Mouse (Mus musculus) embryo, embryonic 9.5 days (tissue): ENCODE measurements around the gene Galnt17.

Source experiments
- DNase-seq: peaks from one replicate; pipeline ENCODE4 v3.0.0-alpha.2; 2017; ENCODE audit errors: extremely low spot score

Gene Galnt17

DNA sequence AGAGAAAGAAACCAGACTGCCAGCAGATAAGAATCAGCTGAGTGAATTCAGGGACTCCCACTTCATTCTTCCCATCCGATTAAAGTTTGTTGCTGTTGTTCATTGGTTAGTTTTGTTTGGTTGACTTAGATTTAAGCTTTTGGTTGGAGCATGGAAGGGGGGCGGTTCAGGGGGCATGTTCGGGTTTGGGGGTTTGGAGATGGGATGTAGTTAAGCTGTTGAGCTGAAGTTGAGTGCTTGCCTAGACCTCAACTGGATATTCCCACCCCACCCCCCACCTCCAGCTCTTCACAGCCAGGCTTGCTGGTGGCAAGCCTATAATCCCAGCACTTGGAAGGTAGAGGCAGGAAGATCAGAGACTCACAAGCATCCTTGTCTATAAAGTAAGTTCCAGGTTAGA, at the start of gene Galnt17:
TSS of gene Galnt17 (minus strand) at position 101 of the 400 bp plus-strand sequence.
- no peak for DNase-seq

DNA sequence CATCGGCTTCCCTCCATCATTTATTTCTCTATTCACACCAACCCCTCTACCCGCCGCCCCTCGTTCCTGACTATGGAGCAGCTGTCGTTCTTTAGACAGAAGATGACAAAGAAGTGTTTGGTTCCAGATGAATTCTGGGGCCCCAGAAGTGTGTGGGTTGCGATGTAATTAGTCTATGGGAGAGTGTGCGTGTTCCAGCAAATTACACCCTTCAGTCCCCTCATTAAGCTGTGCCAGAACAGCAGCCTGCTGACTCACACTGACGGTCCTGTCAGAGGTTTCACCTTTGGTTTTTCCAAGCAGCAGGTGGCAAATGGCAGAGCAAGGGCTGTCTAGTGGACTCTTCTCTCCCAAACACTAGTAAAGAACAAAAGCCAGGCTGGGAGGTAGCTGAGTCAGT, 26.2 kb upstream of the Galnt17 start:
- no peak for DNase-seq

DNA sequence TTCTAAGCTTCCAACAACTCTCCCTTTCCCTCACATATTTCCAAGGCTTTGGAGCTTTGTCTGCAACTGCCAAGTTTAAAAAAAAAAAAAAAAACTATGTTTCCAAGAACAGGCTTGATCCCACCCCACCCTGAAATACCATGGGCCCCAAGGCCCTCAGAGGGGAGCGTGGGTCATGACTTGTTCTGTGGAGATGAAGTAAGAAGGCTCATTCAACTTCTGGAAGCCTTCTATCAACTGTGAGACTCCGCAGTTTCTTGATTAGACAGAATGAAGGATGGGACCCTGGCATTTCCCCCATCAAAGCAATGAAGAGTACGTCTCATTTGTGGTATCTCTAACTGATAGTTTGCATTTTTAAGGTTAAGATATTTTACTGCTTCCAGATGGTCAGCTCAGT, 13.0 kb upstream of the Galnt17 start:
- no peak for DNase-seq

DNA sequence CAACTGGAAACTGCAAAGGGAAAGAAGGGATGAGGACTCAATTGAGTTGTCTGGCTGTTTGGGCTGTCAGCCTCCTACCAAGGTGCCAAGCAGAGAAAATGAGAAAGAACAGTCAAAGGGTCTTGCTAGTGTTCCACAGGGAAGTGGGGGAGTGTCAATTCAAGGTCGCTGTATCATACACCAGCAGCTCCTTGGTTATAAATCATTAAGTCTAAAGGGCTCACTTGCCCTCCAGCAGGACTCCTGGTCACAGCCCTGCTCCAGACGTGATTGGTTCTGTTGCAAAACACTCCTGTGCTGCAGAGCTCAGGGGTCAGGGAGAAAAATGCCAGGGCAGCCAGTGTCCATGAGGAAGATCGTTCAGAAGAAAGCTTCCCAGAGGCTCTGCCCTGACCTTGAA, 11.3 kb upstream of the Galnt17 start:
- DNase-seq = no peak

DNA sequence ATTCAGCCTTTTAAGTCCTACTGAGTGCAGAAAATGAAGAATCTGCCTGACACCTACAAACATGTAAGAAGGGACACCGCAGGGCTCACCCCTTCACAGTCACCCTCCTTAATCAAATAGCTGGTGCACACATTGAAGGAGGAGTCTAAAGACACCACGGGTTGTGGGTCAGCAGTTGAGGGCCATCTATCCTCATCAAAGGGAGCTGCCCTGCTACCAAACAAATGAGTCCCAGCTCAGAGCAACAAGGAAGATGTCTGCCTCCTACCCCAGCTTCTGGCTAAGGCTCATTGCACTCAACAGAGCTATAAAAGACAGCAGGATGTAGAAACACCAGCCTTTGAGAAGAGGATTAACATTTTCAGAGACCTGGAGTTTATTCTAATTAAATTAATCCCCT, 10.8 kb upstream of the Galnt17 start:
- DNase-seq = no peak

DNA sequence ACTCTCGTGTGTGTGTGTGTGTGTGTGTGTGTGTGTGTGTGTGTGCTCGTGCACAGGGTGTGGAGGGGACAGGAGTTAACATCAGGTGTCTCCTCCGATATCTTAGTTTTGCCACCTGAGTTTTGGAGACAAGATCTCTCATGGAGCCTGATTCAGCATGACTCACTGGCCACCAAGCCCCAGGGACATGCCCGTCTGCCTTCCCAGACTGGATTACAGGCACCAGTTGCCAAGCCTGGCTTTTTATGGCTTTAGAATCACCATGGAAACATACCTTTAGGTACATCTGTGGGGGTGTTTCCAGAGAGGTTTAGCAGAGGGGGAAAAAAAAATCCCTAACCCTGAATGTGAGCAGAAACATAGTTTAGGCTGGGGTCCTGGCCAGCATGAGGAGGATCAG, 6.7 kb upstream of the Galnt17 start:
- DNase-seq = no peak

DNA sequence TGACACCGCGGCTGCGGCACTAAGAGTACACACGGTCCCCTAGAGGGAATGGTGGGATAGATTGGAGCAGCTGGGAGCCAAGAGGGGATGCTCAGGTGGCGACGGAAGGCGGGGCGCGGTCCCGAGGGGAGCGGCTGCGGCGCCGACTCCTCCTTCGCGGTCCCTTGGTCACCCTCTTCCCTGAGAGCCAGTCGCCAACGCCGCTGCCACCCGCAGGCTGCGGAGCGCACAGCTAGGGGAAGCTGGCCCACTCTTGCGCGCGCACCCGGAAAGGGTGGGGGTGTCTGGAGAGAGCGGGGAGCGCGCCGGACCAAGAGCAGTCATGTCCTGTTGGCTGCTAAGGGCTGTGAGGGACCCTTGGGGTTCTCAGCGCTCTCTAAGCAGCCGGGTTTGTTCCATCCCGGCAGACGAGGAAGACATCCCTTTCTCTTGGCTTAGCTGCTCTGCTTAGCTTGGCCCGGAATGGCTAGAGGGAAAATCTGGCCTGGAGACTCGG, 593 bp downstream of the Galnt17 start:
- DNase-seq = peak; percentile 85

DNA sequence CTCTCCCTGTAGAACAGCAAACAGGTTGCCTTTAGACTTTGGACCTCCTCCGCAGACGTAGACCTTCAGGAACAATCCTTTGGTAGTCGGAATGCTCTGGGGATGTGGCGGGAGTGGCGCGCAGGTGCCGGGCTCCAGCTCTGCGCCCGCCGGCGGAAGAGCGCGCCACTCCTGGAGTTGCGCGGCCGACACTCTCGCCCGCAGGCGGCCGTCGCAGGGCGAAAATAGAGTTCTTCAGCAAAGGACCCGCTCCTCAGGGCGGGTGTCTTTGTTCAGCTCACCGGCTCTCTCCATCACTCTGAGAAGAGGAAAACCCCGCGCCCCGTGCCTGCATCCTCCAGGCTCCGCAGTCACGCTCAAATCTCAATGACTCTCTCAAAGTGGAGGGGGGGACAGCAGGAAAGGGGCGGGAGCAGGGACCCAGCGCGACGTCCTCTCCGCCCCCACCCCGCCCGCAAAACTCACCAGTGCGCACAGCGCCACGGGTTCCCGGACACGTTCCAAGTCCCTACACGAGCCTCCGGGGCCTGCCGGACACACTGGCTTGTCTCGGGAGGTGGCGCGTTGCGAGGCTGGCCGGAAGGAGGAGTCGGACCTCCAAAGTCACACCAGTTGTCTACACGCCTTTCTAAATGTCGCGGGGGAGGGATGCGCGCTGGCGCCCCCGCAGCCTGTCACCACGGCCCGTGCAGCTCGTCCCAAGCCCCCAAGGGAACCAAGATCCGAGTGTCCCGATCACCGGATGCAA, 1.2 kb downstream of the Galnt17 start:
- DNase-seq = no peak

DNA sequence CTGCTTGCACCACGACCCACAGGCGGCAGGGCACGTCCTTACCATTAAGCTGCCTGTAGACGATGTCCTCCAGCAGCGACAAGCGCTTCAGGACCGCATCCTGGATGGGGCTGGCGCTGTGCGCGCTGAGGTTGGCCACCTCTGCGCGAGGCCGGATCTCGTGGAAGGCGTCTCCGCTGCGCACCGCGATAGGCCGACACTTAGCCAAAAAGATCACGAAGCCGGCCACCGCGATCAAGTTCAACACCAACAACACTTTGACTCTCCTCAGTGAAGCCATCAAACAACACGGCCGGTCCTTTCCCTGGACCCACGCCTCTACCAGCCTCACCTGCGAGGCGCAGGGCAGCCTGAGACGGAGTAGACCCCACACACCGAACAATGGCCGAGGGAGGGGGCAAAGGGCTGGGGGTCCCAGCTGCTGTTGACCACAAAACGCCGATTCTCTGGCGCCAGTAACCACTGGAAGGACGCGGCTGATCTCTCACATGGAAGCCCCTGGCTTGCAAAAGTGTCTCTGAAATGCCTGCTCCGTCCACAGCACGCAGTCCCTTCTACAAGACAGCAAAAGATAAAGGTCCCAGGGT, 1.9 kb downstream of the Galnt17 start:
- DNase-seq = peak; percentile 42

DNA sequence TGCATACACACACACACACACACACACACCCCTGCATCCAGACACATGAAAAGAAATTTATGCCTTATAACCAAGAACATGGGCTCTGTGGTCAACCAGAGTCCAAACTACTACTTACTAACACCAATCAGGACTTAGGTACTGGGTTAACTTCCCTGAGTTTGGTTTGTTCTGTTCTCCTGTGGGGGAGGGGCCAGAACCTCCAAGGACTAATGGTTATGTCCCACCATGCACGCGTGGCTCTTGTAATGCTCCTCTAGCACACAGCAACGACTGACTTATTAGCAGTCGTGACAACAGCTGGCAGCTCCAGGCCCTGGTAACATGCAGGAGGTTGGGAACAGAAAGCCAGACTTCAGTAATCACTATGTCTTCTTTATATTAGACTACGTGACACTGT, 3.1 kb downstream of the Galnt17 start:
- DNase-seq = no peak

DNA sequence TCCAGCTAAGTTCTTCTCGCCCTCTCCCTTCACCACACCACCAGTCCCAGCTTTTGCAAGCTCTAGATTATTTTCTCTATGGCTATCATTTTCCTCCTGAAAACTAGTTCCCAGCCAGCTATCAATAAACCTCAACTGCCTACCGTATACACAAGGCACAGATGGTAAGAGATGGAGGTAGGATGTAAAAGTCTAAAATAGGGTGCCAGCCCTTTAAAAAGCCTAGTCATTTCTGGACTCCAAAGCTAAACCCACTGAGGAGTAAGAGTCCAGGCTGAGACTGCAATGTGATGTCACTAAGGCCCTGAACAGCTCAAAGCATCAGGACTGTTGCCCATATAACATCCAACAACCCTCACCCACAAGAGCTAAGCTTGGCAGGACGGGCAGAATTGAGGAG, 6.8 kb downstream of the Galnt17 start:
- DNase-seq = no peak

DNA sequence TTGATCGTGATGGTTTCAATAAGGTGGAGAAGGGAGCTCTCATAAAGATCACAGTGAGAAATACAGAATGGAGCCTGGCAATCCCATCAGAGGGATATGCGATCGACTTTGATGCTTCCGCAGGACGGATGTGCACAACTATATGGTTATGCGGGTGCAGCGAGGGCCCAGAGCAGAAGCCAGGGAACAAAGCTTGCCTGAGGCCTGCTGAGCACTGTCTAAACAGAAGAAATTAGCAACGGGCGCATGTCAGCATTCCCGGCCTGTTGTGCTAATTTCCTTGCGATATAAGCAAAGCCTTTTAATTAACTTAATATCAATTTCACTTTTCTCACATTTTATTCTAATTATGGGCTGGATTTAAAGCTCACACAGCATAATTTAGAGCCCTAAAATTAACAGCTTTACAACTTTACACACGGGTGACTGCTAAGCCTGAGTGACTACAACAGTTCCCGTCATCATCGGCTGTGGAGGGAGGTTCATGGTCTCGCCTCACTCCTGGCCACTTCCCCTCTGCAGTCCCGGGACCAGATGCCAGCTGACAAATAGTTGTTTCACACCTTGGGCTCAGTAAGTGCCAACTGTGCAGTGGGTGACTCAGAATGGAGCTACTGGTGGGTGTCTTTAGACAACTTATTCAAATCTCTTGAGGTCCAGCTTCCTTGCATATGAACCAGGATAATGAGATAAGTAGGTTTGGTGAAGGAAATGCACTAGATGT, 14.4 kb downstream of the Galnt17 start:
- no peak for DNase-seq

DNA sequence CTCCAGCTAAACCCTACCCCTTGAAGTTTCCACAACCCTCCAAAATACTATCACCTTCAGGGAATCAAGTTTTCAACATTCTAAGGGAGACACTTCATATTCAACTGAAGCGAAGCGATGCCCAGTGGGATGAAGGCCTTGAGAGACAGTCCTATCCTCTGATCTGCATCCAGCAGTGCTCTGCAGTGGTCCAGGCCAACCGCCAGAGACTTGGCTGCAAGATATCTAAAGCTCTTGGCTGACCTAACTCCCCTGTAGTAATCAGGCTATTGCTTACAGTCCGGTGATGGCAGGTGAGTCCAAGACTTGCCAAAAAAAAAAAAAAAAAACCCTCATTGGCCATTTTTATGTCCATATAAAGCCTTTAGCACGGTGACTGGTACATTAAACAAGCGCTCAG, 21.2 kb downstream of the Galnt17 start:
- DNase-seq = no peak

DNA sequence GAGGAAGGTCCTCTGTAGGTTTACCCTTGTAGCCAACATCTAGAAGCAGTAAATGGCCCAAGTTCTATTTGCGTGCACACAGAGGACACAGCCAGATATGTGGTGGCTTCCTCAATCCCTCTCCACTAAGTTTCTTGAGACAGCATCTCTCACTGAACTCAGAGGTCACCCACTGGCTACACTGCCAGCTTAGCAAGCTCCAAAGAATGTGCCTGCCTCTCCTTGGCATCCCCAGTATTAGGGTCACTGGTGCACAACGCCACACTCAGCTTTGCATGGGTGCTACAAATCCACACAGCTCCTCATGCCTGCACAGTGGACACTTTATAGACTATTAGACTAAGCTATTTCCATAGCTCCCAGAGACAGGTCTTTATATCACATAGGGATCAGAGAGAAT, 21.6 kb downstream of the Galnt17 start:
- no peak for DNase-seq

DNA sequence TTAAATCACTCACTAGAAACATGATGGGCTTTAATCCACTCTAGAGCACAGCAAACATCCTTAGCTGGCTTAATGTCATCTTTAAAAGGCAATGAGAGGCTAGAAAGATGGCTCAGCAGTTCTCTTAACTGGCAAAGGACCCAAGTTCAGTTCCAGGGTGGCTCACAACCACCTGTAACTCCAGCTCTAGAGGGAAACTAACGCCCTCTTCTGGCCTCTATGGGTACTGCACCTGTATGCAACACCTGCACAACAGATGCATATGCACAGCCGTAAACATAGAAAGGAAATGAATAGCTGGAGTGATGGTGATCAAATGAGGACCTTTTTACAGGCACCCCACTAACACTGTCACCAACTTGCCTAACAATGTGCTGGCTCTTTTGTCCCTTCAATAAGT, 27.9 kb downstream of the Galnt17 start:
- no peak for DNase-seq

DNA sequence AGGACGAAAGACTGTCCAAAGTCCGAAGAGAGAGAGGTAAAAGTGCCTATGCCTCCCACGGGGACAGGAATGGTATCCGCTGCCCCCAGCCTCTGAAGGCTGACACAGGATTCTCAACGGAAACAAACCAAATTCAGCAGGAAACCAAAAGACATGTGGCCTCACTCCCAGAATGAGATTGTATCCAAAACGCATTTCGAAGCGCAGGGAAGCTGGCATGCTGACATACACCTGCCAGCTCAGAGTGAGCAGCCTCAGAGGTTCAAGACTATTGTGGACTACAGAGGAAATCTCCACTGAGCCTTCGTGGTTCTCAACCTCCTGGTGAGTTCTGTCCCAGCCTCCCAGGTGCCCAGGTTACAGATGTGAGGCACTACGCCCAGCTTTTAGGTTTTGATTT, 29.0 kb downstream of the Galnt17 start:
- DNase-seq = no peak

DNA sequence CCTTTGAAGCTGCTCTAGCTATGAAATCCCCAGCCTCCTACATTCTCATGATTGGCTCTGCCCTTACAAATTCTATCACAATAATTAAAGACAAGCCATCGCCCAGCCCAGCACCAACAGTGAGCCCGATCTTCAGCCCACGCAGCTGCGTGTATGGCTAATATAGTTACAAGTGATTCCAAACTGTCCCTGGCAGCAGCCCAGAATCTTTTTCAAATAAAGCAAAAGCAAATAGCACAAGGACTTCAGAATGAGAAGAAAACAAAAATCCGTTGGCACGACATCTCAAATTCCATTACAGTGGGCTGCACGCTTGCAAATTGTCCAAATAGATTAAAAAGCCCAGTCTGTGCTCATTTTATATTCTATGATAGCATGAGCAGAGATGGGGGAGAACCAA, 31.1 kb downstream of the Galnt17 start:
- no peak for DNase-seq

DNA sequence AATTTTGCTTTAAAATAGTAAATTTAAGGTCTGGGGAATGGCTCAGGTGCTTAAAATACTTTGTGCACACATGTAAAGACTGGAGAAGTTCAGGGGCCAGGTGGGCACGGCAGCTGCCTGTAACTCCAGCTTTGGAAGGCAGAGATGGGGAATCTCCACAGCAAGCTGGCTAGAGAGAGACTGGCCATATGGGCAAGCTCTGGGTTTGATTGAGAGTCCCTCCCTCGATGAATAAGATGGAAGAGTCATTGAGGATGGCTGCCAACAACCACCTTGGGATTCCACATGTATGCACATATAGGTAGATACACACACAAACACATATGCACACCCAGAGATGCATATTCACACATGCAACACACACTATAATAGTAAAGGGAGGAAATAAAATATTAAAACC, 42.0 kb downstream of the Galnt17 start:
- no peak for DNase-seq

DNA sequence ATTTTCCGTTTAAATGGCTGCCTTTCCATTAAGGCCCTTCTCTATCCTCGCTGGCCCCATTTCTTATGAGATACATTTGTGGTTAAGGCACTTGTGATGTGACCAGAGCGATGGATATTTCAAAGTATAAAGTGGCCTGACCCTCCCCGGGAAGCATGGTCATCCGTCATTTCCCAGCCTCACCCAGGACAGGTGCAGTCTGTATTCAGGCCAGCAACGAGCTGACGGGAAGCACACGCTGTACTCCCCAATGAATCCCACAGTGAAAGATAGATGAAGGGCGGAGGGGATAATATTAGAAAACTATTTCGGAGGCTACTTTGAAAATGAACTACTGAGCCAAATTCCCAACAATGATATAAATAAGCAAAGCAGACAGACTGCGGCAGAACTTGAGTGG, 44.2 kb downstream of the Galnt17 start:
- DNase-seq = no peak

DNA sequence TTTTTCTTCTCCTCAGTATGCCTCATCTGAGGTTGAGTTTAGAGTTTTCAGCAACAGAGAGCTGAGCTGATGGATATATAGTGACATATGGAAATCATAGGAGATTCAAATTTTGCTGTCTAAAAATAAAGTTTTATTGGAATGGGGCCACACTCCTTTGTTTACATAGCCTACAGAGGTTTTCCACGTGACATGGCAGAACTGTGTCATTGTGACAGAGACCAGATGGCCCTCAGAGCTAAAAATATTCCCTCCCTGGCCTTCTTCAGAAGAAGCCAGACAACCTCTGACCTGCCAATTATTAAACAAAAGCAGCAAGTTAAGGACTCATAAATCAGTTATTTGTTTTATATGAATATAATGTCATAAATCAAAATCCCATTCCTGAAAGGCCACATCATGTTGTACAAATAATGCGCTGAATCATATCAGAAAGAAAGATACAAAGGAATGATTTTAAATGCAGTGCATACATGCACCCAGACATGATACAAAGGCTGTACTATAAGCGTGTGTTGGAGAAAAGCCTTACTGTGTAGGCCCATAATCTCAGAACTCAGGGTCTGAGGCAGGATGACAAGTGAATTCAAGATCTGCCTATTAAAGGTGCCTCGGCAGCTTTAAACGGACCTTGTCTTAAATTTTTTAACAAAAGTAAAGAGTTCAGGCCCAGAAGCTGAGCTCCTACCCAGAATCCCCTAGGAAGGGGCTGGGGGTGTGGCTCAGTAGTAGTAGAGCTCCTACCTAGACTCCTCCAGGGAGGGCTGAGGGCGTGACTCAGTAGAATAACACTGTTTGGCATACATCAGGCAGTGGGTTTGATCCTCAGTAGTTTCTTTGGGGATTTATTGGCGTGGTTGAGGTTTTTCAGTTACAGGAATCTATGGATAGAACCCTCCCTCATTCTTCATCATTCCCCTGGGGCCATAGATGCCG, 57.3 kb downstream of the Galnt17 start:
- no peak for DNase-seq

DNA sequence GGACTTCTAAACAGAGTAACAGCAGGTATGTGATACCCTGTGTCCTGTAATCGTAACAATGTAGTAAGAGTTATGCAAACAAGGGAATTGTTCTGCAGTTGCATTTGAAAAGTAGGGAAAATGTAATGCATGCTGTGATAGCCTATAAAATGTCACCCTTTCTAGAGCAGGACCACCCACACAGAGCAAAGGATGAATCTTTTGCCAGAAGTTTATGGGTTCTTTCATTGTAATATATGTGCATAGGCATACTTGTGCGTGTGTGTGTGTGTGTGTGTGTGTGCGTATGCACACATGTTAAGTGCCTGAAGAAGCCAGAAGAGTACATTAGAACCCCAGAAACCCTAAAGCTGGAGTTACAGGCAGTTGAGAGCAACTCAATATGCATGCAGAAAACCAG, 59.9 kb downstream of the Galnt17 start:
- DNase-seq = no peak

DNA sequence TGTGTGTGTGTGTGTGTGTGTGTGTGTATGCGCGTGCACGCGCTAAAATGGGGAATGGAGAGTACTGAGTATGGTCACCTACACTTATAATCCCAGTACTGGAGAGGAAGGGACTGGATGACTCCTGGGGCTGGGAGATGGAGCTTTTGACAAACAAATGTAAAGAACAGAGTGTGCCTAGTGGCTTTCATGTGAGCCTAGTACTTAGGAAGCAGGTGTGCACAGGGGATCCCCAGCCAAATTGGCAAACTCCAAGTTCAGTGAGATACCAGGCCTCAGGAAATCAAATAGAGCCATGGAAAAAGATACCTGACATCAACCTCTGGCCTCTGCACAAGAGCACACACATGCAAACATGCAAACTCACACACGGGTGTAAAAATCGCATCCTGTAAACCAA, 61.7 kb downstream of the Galnt17 start:
- no peak for DNase-seq
